Mouse (Mus musculus) hindbrain, postnatal 0 days (tissue): ENCODE results near the gene Nle1. TPM values are rescaled to one million over a fixed set of nuclear protein-coding genes. Genes with fewer than 3 reads are reported as not detected.
A peak's percentile ranks its signal among the peaks of the same experiment; 100 is the strongest.

Source experiments
- ATAC-seq: fragments of 200-750 bp; cut with Nextera tagmentation; 2 replicates; pipeline ENCODE4 v1.8.0; 2017; ENCODE audit warnings: mild to moderate bottlenecking, moderate TSS enrichment, moderate library complexity
- DNase-seq: peaks from one replicate; pipeline ENCODE4 v3.0.0-alpha.2; 2015; ENCODE audit warnings: low spot score
- H3K27ac ChIP-seq: fragments of 300-500 bp; sonication (generic); 2 replicates; pipeline ENCODE4 v1.5.1; 2014; ENCODE audit warnings: mild to moderate bottlenecking
- H3K27me3 ChIP-seq: fragments of 300-500 bp; sonication (generic); 2 replicates; pipeline ENCODE4 v1.6.1; 2014; ENCODE audit warnings: low read length, mixed read lengths; ENCODE audit not compliant: insufficient read depth
- H3K36me3 ChIP-seq: fragments of 300-500 bp; sonication (generic); 2 replicates; pipeline ENCODE4 v1.6.1; 2014; ENCODE audit warnings: low read length, mixed read lengths; ENCODE audit not compliant: insufficient read depth
- H3K4me1 ChIP-seq: fragments of 300-500 bp; sonication (generic); 2 replicates; pipeline ENCODE4 v1.6.1; 2014; ENCODE audit warnings: antibody characterized with exemption, low read length, mixed read lengths; ENCODE audit not compliant: insufficient read depth
- H3K4me2 ChIP-seq: fragments of 300-500 bp; sonication (generic); 2 replicates; pipeline ENCODE4 v1.6.1; 2014; ENCODE audit warnings: low read depth, mild to moderate bottlenecking, low read length, moderate library complexity, mixed read lengths
- H3K4me3 ChIP-seq: fragments of 300-500 bp; sonication (generic); 2 replicates; pipeline ENCODE4 v1.5.1; 2014; ENCODE audit warnings: low read length
- H3K9ac ChIP-seq: fragments of 300-500 bp; sonication (generic); replicated peaks from 2 replicates; pipeline ENCODE4 v1.6.1; 2014; ENCODE audit warnings: mild to moderate bottlenecking, low read length, moderate library complexity, mixed read lengths
- H3K9me3 ChIP-seq: fragments of 300-500 bp; sonication (generic); 2 replicates; pipeline ENCODE4 v1.6.1; 2016; ENCODE audit warnings: low read length, mixed read lengths
- CTCF ChIP-seq: IDR thresholded peaks from 2 replicates; pipeline ENCODE4 v1.5.1; 2016; ENCODE audit warnings: antibody characterized with exemption, control low read depth, low read depth
- WGBS: fragments of 180-500 bp; shearing (Covaris S2); extraction: QIAGEN DNeasy Blood & Tissue Kit; methylation state at CpG from one replicate; pipeline ENCODE4 v1.1.7; 2014; 5-methylcytosine and 5-hydroxymethylcytosine counted together
- polyA plus RNA-seq: library from polyadenylated mRNA; unstranded; fragments of >200 nt; fragmentation: Nextera tagmentation; extraction: Ambion mirVana; gene quantifications from 2 replicates; pipeline ENCODE4 v1.2.1, GENCODE M21; 2015
- total RNA-seq: library from RNA; depleted of rRNA; stranded (reverse); fragments of >200 nt; gene quantifications from 2 replicates; pipeline ENCODE4 v1.2.3, GENCODE M21; 2014

Nle1 gene
- total and polyA plus RNA-seq, 2 experiments from 2014 or later, result 27.2 to 34.2 TPM

DNA sequence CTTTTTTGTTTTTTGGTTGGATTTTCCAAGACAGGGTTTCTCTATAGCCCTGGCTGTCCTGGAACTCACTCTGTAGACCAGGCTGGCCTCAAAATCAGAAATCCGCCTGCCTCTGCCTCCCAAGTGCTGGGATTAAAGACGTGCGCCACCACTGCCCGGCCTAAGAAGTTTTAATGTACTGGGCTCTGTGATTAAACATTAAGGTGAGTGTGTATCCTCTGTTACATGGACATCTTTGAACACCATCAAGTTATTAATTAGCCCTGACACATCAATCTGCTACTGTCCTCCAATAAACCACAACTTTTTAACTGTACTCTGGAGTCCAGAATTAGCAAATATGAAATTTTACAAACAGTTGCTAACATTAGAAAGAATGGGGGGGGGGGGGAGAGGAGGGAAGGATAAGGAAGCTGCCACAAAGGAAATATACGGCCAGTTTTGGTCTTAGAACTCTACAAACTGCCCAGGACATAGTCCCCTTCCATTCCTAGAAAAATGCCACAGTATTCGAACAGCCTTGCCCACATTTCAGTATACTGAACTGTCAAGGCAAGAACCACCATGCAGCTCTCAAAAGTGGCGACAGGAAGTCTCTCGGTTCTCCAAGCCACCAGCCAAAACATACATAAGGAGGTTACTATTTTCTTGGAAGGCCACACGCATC is 38.6 kb downstream of the Nle1 start:
- no peak for TF ChIP-seq CTCF
- H3K36me3 ChIP-seq, result no peaks in the 10 kb centered on the region
- DNase-seq (no peak), ATAC-seq (no peak)
- peak overlapping the region; percentile 77 for H3K4me2 ChIP-seq
- H3K9me3 ChIP-seq, result no peaks in the 10 kb centered on the region
- WGBS, result 70% methylated on average over 9 of the region's 9 CpGs
- no peak overlapping the region for H3K9ac ChIP-seq
- no peaks in the 10 kb centered on the region for H3K27me3 ChIP-seq
- no peak overlapping the region for H3K27ac ChIP-seq
- H3K4me3 ChIP-seq, result peak overlapping the region; percentile 79; the same call in 1 of the 2 replicates
- no peaks in the 10 kb centered on the region for H3K4me1 ChIP-seq

- TF ChIP-seq CTCF, result no peak
- no peak overlapping the region for H3K4me2 ChIP-seq
- DNase-seq (no peak), ATAC-seq (no peak)
- no peaks in the 10 kb centered on the region for H3K36me3 ChIP-seq
- no peaks in the 10 kb centered on the region for H3K9me3 ChIP-seq
- no peak overlapping the region for H3K9ac ChIP-seq
- H3K4me3 ChIP-seq, result no peak overlapping the region
- no peaks in the 10 kb centered on the region for H3K4me1 ChIP-seq
- 84% methylated on average over 5 of the region's 5 CpGs for WGBS
- no peaks in the 10 kb centered on the region for H3K27me3 ChIP-seq
- H3K27ac ChIP-seq, result no peak overlapping the region
Observed at GRCm38 (mm10) chr11:82867956-82868355, 40.3 kb downstream of the Nle1 start.

GRCm38 (mm10) chr11:82866850-82867564 is 41.2 kb downstream of the Nle1 start:
- Histone ChIP-seq H3K27me3 (no peaks in the 10 kb centered on the region), H3K4me2 (no peak overlapping the region), H3K9ac (no peak overlapping the region), H3K4me3 (no peak overlapping the region), H3K4me1 (no peaks in the 10 kb centered on the region), H3K36me3 (no peaks in the 10 kb centered on the region), H3K9me3 (no peaks in the 10 kb centered on the region), H3K27ac (no peak overlapping the region)
- WGBS, result 28% methylated on average over 7 of the region's 7 CpGs
- no peak for TF ChIP-seq CTCF
- DNase-seq, result no peak
- no peak for ATAC-seq

GRCm38 (mm10) chr11:82865957-82866356 is 42.3 kb downstream of the Nle1 start:
- TF ChIP-seq CTCF, result no peak
- H3K4me2 ChIP-seq, result no peak overlapping the region
- no peaks in the 10 kb centered on the region for H3K36me3 ChIP-seq
- H3K4me3 ChIP-seq, result no peak overlapping the region
- DNase-seq (no peak), ATAC-seq (no peak)
- 84% methylated on average over 10 of the region's 10 CpGs for WGBS
- no peak overlapping the region for H3K9ac ChIP-seq
- no peaks in the 10 kb centered on the region for H3K9me3 ChIP-seq
- no peaks in the 10 kb centered on the region for H3K27me3 ChIP-seq
- H3K4me1 ChIP-seq, result no peaks in the 10 kb centered on the region
- no peak overlapping the region for H3K27ac ChIP-seq

DNA sequence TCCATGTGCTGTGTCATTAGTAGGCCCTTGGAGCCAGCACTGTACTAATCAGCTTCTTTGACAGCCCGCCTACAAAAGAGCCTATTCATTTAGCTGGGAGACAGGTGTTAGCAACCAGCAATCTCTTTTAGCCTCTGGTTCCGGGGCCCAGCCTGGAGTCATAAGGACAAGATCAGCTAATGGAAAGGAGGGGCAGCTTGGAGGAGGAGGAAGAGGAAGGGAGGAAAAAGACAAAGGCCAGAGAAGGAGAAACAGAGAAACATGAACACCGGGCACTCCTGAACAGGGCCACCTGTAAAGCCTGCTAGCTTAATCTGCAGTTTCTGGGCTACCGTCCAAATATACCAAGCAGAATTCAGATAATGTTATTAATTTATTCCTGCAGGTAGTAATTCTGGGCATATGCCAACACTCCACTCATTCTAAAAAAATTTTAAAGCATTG is 44.7 kb downstream of the Nle1 start:
- no peak for TF ChIP-seq CTCF
- H3K36me3 ChIP-seq, result no peaks in the 10 kb centered on the region
- H3K27ac ChIP-seq, result no peak overlapping the region
- DNase-seq, result peak; percentile 23
- no peak overlapping the region for H3K4me3 ChIP-seq
- H3K4me1 ChIP-seq, result no peaks in the 10 kb centered on the region
- no peak for ATAC-seq
- H3K9ac ChIP-seq, result no peak overlapping the region
- 49% methylated on average over 4 of the region's 4 CpGs for WGBS
- H3K9me3 ChIP-seq, result no peaks in the 10 kb centered on the region
- no peaks in the 10 kb centered on the region for H3K27me3 ChIP-seq
- no peak overlapping the region for H3K4me2 ChIP-seq

GRCm38 (mm10) chr11:82863059-82863458 is 45.2 kb downstream of the Nle1 start:
- no peak overlapping the region for H3K4me3 ChIP-seq
- WGBS, result 31% methylated on average over 2 of the region's 2 CpGs
- H3K9me3 ChIP-seq, result no peaks in the 10 kb centered on the region
- H3K27ac ChIP-seq, result no peak overlapping the region
- no peak overlapping the region for H3K9ac ChIP-seq
- no peaks in the 10 kb centered on the region for H3K27me3 ChIP-seq
- no peaks in the 10 kb centered on the region for H3K4me1 ChIP-seq
- DNase-seq, result no peak
- H3K36me3 ChIP-seq, result no peaks in the 10 kb centered on the region
- no peak for TF ChIP-seq CTCF
- ATAC-seq, result no peak
- H3K4me2 ChIP-seq, result no peak overlapping the region

DNA sequence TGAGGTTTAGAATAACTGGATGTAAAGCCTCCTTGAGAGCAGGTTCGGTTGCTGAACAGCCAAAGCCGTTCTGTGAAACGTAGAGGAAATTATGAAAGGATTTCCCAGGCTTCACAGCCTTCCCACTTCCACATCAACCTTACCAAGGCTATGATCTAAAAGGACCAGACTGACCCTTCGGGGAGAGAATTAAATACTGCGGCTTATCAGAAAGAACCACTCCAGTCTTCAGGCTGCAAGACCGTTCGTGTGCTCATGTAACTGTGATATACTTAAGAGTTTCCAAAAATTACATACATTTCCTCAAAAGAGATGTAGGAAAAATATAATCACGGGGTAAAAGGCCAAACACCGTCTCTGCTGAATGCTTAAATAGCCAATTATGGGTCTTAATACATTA is 45.6 kb downstream of the Nle1 start:
- H3K9ac ChIP-seq, result no peak overlapping the region
- no peak for TF ChIP-seq CTCF
- no peak for DNase-seq
- no peak for ATAC-seq
- no peak overlapping the region for H3K4me2 ChIP-seq
- no peaks in the 10 kb centered on the region for H3K27me3 ChIP-seq
- no peaks in the 10 kb centered on the region for H3K36me3 ChIP-seq
- WGBS, result 79% methylated on average over 9 of the region's 9 CpGs
- H3K4me1 ChIP-seq, result no peaks in the 10 kb centered on the region
- H3K4me3 ChIP-seq, result no peak overlapping the region
- no peak overlapping the region for H3K27ac ChIP-seq
- H3K9me3 ChIP-seq, result no peaks in the 10 kb centered on the region
